Mouse (Mus musculus) lung, postnatal 36 days (tissue): ENCODE data around the gene A1bg.
A peak's percentile ranks its signal among the peaks of the same experiment; 100 is the strongest.

Experiments
- DNase-seq: peaks from one replicate; pipeline ENCODE4 v3.0.0; 2022; ENCODE audit warnings: mixed read lengths

Gene A1bg

GRCm38 (mm10) chr15:60922912-60923311, at the start of gene A1bg:
TSS of gene A1bg (minus strand) at chr15:60923012.
- no peak for DNase-seq

- no peak for DNase-seq
Observed at GRCm38 (mm10) chr15:60968549-60968861, 45.7 kb upstream of the A1bg start.

GRCm38 (mm10) chr15:60967841-60968548, 45.2 kb upstream of the A1bg start:
- no peak for DNase-seq

- DNase-seq: peak; percentile 33
Observed at GRCm38 (mm10) chr15:60925686-60926085, 2.9 kb upstream of the A1bg start.

GRCm38 (mm10) chr15:60903763-60904697, 18.8 kb downstream of the A1bg start:
- DNase-seq: no peak

- DNase-seq: no peak
Observed at GRCm38 (mm10) chr15:60898187-60898965, 24.4 kb downstream of the A1bg start.

GRCm38 (mm10) chr15:60896040-60896439, 26.8 kb downstream of the A1bg start:
- DNase-seq: no peak

- peak; percentile 13 for DNase-seq
Observed at GRCm38 (mm10) chr15:60892976-60893463, 29.8 kb downstream of the A1bg start.

- DNase-seq: peak; percentile 13
Observed at GRCm38 (mm10) chr15:60888724-60889123, 34.1 kb downstream of the A1bg start.

GRCm38 (mm10) chr15:60875721-60876120, 47.1 kb downstream of the A1bg start:
- no peak for DNase-seq

- no peak for DNase-seq
Observed at GRCm38 (mm10) chr15:60862417-60862816, 60.4 kb downstream of the A1bg start.

GRCm38 (mm10) chr15:60855112-60855511, 67.7 kb downstream of the A1bg start:
- DNase-seq: no peak

- no peak for DNase-seq
Observed at GRCm38 (mm10) chr15:60854151-60854550, 68.7 kb downstream of the A1bg start.

- peak; percentile 30 for DNase-seq
Observed at GRCm38 (mm10) chr15:60853231-60853999, 69.4 kb downstream of the A1bg start, which contains the start of gene Fam84b. TSS of gene Fam84b (minus strand) at chr15:60853778.

- no peak for DNase-seq
Observed at GRCm38 (mm10) chr15:60848630-60849029, 74.2 kb downstream of the A1bg start.
